Mouse (Mus musculus) forebrain, embryonic 14.5 days (tissue): ENCODE measurements around the gene Phlda3. TPM values are rescaled to one million over a fixed set of nuclear protein-coding genes. Genes with fewer than 3 reads are reported as not detected.

ENCODE experiments used
- ATAC-seq: fragments of 200-750 bp; cut with Nextera tagmentation; 2 replicates; pipeline ENCODE4 v1.8.0; 2017; ENCODE audit warnings: mild to moderate bottlenecking, moderate library complexity
- DNase-seq: peaks from one replicate; pipeline ENCODE4 v3.0.0-alpha.2; 2015; ENCODE audit warnings: low spot score
- H3K27ac ChIP-seq: fragments of 300-500 bp; sonication (generic); 2 replicates; pipeline ENCODE4 v1.5.1; 2014; ENCODE audit warnings: low read depth, mild to moderate bottlenecking, control low read depth, low read length, moderate library complexity
- H3K27me3 ChIP-seq: fragments of 300-500 bp; sonication (generic); replicated peaks from 2 replicates; pipeline ENCODE4 v1.6.1; 2014; ENCODE audit warnings: low read length, control low read depth, mixed read lengths; ENCODE audit not compliant: control insufficient read depth, insufficient read depth
- H3K36me3 ChIP-seq: fragments of 300-500 bp; sonication (generic); 2 replicates; pipeline ENCODE4 v1.6.1; 2014; ENCODE audit warnings: low read length, control low read depth; ENCODE audit not compliant: control insufficient read depth, insufficient read depth
- H3K4me1 ChIP-seq: fragments of 300-500 bp; sonication (generic); 2 replicates; pipeline ENCODE4 v1.6.1; 2014; ENCODE audit warnings: antibody characterized with exemption, low read length, control low read depth; ENCODE audit not compliant: control insufficient read depth, insufficient read depth
- H3K4me2 ChIP-seq: fragments of 300-500 bp; sonication (generic); 2 replicates; pipeline ENCODE4 v1.6.1; 2014; ENCODE audit warnings: mild to moderate bottlenecking, control low read depth, low read length
- H3K4me3 ChIP-seq: fragments of 300-500 bp; sonication (generic); 2 replicates; pipeline ENCODE4 v1.5.1; 2014; ENCODE audit warnings: low read depth, low read length, control low read depth
- H3K9ac ChIP-seq: fragments of 300-500 bp; sonication (generic); 2 replicates; pipeline ENCODE4 v1.6.1; 2014; ENCODE audit warnings: mild to moderate bottlenecking, low read length, control low read depth, moderate library complexity
- H3K9me3 ChIP-seq: fragments of 300-500 bp; sonication (generic); replicated peaks from 2 replicates; pipeline ENCODE4 v1.6.1; 2016; ENCODE audit warnings: low read length, control low read depth, mixed read lengths; ENCODE audit not compliant: control insufficient read depth
- WGBS: fragments of 180-500 bp; shearing (Covaris S2); extraction: QIAGEN DNeasy Blood & Tissue Kit; methylation state at CpG from one replicate; pipeline ENCODE4 v1.1.7; 2014; 5-methylcytosine and 5-hydroxymethylcytosine counted together
- polyA plus RNA-seq: library from polyadenylated mRNA; unstranded; fragments of >200 nt; fragmentation: Nextera tagmentation; extraction: Ambion mirVana; gene quantifications from 2 replicates; pipeline ENCODE4 v1.2.1, GENCODE M21; 2014

The Phlda3 gene
- polyA plus RNA-seq, 1 experiment from 2014 or later, result 16.4 TPM

DNA sequence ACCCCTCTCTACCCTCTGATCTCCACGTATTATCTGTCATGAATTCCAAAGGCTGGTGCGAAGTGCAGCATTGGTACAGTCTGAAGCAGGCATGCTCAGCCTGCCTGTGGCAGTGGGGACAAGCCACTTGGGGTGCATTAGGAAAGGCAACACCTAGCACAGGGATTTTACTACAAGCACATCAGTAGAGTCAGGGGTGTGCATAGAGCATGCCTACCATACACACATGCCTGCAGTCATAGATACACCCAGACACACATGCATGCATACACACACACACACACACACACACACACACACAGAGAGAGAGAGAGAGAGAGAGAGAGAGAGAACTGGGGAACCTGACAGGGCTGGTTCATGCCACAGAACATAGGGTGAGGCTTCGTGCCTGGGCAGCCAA, 46.3 kb downstream of the Phlda3 start:
- Histone ChIP-seq H3K27me3 (peaks cover 8% of the 10 kb centered on the region), H3K27ac (no peak overlapping the region), H3K4me2 (no peak overlapping the region), H3K9ac (no peak overlapping the region), H3K9me3 (no peaks in the 10 kb centered on the region), H3K4me1 (no peaks in the 10 kb centered on the region; the same call in 1 of the 2 replicates), H3K4me3 (no peak overlapping the region), H3K36me3 (no peaks in the 10 kb centered on the region)
- DNase-seq, result no peak
- WGBS, result 74% methylated on average over 3 of the region's 3 CpGs
- ATAC-seq, result no peak

DNA sequence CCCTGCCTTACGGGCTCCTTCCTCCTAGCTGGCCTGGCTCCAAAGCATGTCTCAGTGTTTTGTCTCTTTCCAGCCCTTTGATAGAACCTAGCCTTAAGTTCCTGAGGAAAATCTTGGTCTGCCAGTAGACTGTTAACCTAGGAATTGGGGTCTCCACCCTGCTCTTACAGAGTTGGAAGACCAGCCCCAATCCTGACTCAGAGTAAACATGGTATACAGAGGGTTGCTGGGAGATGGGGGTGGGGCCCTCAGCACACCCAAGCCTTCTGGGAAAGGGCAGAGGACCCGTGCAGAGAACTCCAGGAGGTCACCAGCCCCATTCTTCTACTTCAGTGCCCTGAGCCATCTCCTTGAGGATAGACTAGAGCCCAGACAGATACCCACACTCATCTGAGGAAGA, 46.7 kb downstream of the Phlda3 start:
- Histone ChIP-seq H3K27me3 (peaks cover 13% of the 10 kb centered on the region), H3K36me3 (no peaks in the 10 kb centered on the region), H3K4me3 (no peak overlapping the region), H3K4me1 (no peaks in the 10 kb centered on the region; the same call in 1 of the 2 replicates), H3K27ac (no peak overlapping the region), H3K4me2 (no peak overlapping the region), H3K9ac (no peak overlapping the region), H3K9me3 (no peaks in the 10 kb centered on the region)
- ATAC-seq, result no peak
- WGBS, result 30% methylated on average over 2 of the region's 2 CpGs
- no peak for DNase-seq

DNA sequence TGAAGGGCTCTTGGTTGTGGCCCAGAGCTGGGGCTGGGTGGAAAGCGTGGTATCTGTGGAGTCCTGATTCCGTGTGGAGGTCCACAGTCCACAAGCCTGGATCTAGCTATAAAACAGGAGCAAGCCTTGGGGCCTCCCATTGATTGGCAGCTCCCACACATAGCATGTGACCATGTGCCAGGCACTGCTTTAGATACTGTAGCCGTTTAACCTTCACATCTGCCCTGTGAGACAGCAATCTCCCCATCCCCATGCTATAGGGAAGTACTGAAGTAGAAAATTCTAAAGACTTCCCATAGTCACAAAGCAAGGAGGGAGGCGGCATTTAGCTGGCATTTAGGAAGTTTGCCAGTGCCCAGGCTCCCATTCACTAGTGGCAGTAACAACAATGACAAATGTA, 47.2 kb downstream of the Phlda3 start:
- peak; percentile 47; the same call in 1 of the 2 replicates for ATAC-seq
- no peak overlapping the region for H3K27ac ChIP-seq
- peak; percentile 44 for DNase-seq
- no peaks in the 10 kb centered on the region; the same call in 1 of the 2 replicates for H3K4me1 ChIP-seq
- no peak overlapping the region for H3K4me2 ChIP-seq
- H3K4me3 ChIP-seq, result no peak overlapping the region
- H3K9ac ChIP-seq, result no peak overlapping the region
- no peaks in the 10 kb centered on the region for H3K9me3 ChIP-seq
- H3K36me3 ChIP-seq, result no peaks in the 10 kb centered on the region
- 42% methylated on average over 4 of the region's 4 CpGs for WGBS
- H3K27me3 ChIP-seq, result peaks cover 17% of the 10 kb centered on the region

DNA sequence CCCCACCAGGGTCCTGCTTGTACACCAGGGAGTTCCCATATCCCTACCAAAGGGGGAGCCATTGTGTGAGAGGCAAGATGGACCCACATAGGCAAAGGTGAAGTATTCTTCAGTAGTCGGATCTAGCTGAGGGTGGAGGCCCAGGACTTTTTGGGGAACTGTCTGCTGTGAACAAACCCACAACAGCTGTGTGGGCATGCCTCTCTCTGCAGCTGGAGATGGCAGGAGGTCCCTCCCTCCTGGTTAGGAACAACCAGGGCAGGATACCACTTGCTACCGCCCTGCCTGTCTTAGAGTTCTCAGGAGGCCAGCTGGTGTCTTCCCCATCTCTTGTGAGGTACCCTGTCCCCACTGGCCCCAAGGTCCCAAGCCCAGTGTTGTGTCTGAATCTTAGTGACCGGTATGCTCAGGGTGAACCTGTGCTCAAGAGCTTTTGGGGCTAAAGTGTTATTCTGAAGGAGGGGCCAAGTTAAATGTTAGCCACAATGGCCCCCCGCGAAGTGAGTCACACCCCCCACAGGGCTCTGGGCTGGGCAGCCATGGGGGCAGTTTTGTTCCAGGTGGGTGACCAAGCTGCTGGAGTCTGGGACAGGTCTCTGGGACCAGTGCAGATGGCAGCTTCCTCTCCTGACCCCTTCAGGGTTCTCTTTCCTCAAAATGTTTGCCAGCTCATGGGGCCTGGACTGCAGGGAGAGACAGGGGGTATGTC, 47.9 kb downstream of the Phlda3 start:
- Histone ChIP-seq H3K27me3 (peaks cover 25% of the 10 kb centered on the region), H3K36me3 (no peaks in the 10 kb centered on the region), H3K4me2 (no peak overlapping the region), H3K9ac (no peak overlapping the region), H3K4me3 (no peak overlapping the region), H3K27ac (no peak overlapping the region), H3K4me1 (peaks cover 2% of the 10 kb centered on the region), H3K9me3 (no peaks in the 10 kb centered on the region)
- 74% methylated on average over 5 of the region's 5 CpGs for WGBS
- ATAC-seq, result no peak
- DNase-seq, result no peak

DNA sequence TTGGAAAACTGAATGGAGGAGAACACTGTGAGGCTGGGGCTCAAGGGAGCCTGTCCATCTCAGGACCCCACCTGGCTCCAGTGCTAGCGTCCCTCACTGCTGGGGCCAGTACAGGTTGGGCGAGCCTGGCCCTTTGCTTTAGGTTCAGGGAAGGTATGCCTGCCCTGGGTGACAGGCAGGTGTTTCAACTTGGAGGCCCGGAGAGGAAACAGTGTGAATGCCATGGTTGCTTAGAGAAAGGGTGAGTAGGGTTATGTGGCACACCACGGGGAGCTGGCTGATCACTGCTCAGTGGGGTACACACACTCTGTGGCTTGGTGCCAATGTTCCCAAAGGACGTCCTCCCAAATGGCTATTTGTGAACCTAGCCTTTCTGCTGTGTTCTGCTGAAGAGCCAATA, 48.6 kb downstream of the Phlda3 start:
- H3K4me3 ChIP-seq, result no peak overlapping the region

DNA sequence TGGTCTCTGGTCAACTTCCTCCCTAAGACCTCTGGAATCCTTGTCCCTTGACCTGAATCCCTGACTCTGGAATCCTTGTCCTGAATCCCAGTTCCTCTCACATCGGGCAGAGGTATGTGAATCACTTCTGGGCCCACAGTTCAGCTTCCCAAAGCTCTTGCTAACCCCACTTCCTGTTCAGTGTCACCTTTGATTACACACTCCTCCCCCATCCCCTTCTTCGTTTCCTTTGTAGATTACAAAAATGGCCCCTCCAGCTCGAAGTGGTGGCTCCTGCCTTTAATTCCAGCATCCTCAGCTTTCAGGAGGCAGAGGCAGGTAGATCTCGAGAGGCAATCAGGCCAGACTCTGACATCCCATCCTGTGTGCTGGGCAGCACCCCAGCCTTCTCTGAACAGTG, 51.7 kb downstream of the Phlda3 start:
- peaks cover 2% of the 10 kb centered on the region for H3K4me1 ChIP-seq
- H3K4me3 ChIP-seq, result no peak overlapping the region
- no peaks in the 10 kb centered on the region for H3K36me3 ChIP-seq
- WGBS, result 75% methylated on average over 4 of the region's 4 CpGs
- no peak overlapping the region for H3K27ac ChIP-seq
- ATAC-seq, result no peak
- DNase-seq, result no peak
- no peaks in the 10 kb centered on the region for H3K9me3 ChIP-seq
- peaks cover 40% of the 10 kb centered on the region for H3K27me3 ChIP-seq
- no peak overlapping the region for H3K4me2 ChIP-seq
- no peak overlapping the region for H3K9ac ChIP-seq

More for the DNA sequence above, 48.6 kb downstream of the Phlda3 start:
- Histone ChIP-seq H3K27ac (no peak overlapping the region), H3K36me3 (no peaks in the 10 kb centered on the region), H3K9ac (no peak overlapping the region), H3K4me2 (no peak overlapping the region), H3K27me3 (peaks cover 31% of the 10 kb centered on the region), H3K4me1 (peaks cover 2% of the 10 kb centered on the region), H3K9me3 (no peaks in the 10 kb centered on the region)
- DNase-seq (no peak), ATAC-seq (no peak)
- WGBS, result 82% methylated on average over 5 of the region's 5 CpGs

DNA sequence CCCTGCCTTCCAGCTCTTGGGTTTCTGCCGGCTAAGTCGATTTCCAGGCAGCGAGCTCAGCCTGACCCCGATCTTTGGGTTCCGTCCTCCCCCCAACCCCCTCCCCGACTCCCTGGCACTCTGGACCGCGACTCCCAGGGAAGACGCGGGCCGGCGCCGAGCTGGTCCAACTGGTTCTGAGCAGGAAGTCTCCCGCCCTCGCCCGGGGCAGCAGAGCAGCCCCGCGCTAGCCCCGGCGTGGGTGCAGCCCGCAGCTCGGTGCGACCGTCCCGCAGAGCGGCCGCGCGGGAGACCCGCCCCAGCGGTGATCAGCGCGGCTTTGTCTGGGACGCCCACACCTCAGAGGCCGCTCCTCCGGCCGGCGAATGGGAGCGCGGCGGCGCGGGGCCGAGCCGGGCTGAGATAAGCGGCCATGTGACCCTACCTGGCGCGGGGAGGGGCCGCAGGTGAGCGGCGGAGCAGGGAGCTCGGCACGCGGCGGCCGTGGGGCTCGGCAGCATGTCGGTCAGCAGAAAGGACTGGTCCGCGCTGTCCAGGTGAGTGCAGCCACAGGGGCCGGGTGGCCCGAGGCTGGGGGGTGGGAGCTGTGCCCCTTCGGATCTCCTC, 52.7 kb downstream of the Phlda3 start, which contains the start of gene Lad1:
TSS of gene Lad1 (plus strand) at position 118 of the 606 bp plus-strand sequence.
- Histone ChIP-seq H3K27ac (no peak within 1 kb of the TSS), H3K4me2 (peak within 1 kb of the TSS; percentile 80), H3K9ac (peak within 1 kb of the TSS; percentile 57), H3K4me1 (peaks cover 2% of the 10 kb centered on the region; the same call in 1 of the 2 replicates), H3K36me3 (no peaks in the 10 kb centered on the region), H3K27me3 (peaks cover 40% of the 10 kb centered on the region), H3K4me3 (peak within 1 kb of the TSS; percentile 44), H3K9me3 (no peaks in the 10 kb centered on the region)
- peak; percentile 27 for DNase-seq
- WGBS, result under 1% methylated on average over 63 of the region's 63 CpGs
- peak; percentile 63 for ATAC-seq
